In genomic region chr13:48966851-48967821, GRCm38 (mm10) we compare ENCODE assay signal across 8 mouse cellular contexts. TPM values are rescaled to one million over a fixed set of nuclear protein-coding genes. Genes with fewer than 3 reads are reported as not detected.
A peak's percentile ranks its signal among the peaks of the same experiment; 100 is the strongest.
DNase-seq lines count a peak whose midpoint lies in the region; ATAC-seq lines count a peak whose summit lies in the region.

No protein-coding gene starts in this region.

- peak overlapping the region; percentile 97 for H3K9ac ChIP-seq in hindbrain, embryonic 14.5 days

- peak overlapping the region; percentile 96 for H3K27ac ChIP-seq in hindbrain, embryonic 14.5 days

- H3K4me2 ChIP-seq in hindbrain, embryonic 14.5 days (replicated peaks) = peak overlapping the region; percentile 98

- peaks cover 38% of the 10 kb centered on the region for H3K4me1 ChIP-seq in hindbrain, embryonic 14.5 days (replicated peaks; ENCODE audit: control insufficient read depth, insufficient read depth, low read length)

- H3K9me3 ChIP-seq in hindbrain, embryonic 14.5 days (ENCODE audit: control insufficient read depth, low read length) = no peaks in the 10 kb centered on the region

- under 1% methylated on average over 54 of the region's 58 CpGs for WGBS in hindbrain, embryonic 14.5 days

- H3K27me3 ChIP-seq in hindbrain, embryonic 14.5 days (ENCODE audit: control insufficient read depth, insufficient read depth, low read length) = no peaks in the 10 kb centered on the region

- peak; percentile 67 for DNase-seq in ZHBTc4 (ENCODE audit: low read depth, low spot score)
- peak; percentile 69 to 72 for DNase-seq in cerebellum, postnatal 14 days
- DNase-seq in frontal cortex, postnatal 36 days (ENCODE audit: low spot score in 2 of 2) = peak; percentile 48 to 56
- no peak for DNase-seq in hindbrain, embryonic 14.5 days (ENCODE audit: low spot score)
- peak; percentile 49 for DNase-seq in left cerebral cortex, adult 11 months (ENCODE audit: low spot score)
- peak; percentile 70 to 71 for DNase-seq in lung, postnatal 4 days
- peak; percentile 58 to 78 for DNase-seq in right cerebral cortex, postnatal 10 days (ENCODE audit: low spot score in 2 of 2)
- DNase-seq in urinary bladder, postnatal 36 days (ENCODE audit: low spot score in 2 of 2) = peak; percentile 44 to 51

- peak overlapping the region; percentile 74 for H3K4me3 ChIP-seq in hindbrain, embryonic 14.5 days (replicated peaks; ENCODE audit: low read length)

- 0 out of 2 replicates have a peak, but pooled peaks cover 8% of the 10 kb centered on the region for H3K36me3 ChIP-seq in hindbrain, embryonic 14.5 days (replicated peaks; ENCODE audit: control insufficient read depth, insufficient read depth)

- 0 out of 2 replicates have a peak, but pooled peaks have one; percentile 3 for ATAC-seq in hindbrain, embryonic 14.5 days (ENCODE audit: low FRiP score)

RNA-seq across cellular contexts. Expression of gene Fam120a, which starts 0.7 kb away (rescaled TPM):
- 15.3 and 16.6 TPM in 2 replicates for polyA plus RNA-seq in hindbrain, embryonic 14.5 days (2014; fragmentation: Nextera tagmentation; extraction: Ambion mirVana)
